Mouse (Mus musculus) kidney, adult 2 months (tissue): ENCODE data around the gene Ociad2.

Source experiments
- CTCF ChIP-seq: fragments of 200-500 bp; conservative IDR thresholded peaks from 2 replicates; pipeline ENCODE4 v1.5.1; 2011; ENCODE audit warnings: low read depth, mild to moderate bottlenecking, control low read depth, low read length, moderate library complexity, mixed read lengths; ENCODE audit not compliant: insufficient read depth, insufficient read length
- POLR2A ChIP-seq: fragments of 200-500 bp; IDR thresholded peaks from one replicate; pipeline ENCODE4 v1.6.1; 2011; ENCODE audit warnings: low read depth, low read length, control low read depth

DNA sequence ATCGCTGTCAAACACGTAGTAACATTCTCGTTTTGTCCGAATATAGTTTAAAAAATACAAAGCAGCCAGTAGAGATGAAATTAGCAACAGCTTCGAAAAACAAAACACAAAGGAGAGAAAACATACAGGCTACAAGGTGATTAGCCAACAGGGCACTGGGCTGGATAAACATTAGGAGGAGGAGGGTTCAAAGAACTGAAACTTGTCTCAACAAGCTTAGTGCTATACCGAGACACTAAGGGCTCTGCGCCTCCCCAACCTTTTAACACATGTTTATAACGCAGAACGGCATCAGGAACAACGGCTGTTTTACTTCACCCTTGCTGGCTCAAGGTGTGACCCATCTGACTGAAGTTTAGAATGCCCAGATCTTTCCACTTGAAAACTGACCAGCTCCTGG is 61.6 kb downstream of the Ociad2 start:
- TF ChIP-seq CTCF (no peak), POLR2A (no peak)
